Comparison of ENCODE assay signal across 33 mouse cellular contexts in genomic region chr9:76649484-76649883, GRCm38 (mm10).
"Had no signal": no experiment of that assay in that cellular context is flagged by ENCODE, and none has a peak within 500 bp of the region (broad histone marks: within the 10 kb centered on the region; RNA-seq: fewer than 3 reads in every experiment).

No protein-coding gene starts in this region.

- H3K4me2 ChIP-seq: heart, embryonic 11.5 days; heart, embryonic 12.5 days; heart, embryonic 13.5 days; heart, embryonic 15.5 days; hindbrain, embryonic 12.5 days; hindbrain, embryonic 13.5 days; hindbrain, embryonic 14.5 days; hindbrain, embryonic 15.5 days; kidney, embryonic 15.5 days had no signal

- H3K9ac ChIP-seq: heart, embryonic 12.5 days; heart, embryonic 13.5 days; heart, embryonic 15.5 days; hindbrain, embryonic 12.5 days; hindbrain, embryonic 13.5 days; hindbrain, embryonic 14.5 days; hindbrain, embryonic 15.5 days; kidney, embryonic 15.5 days had no signal

- H3K27ac ChIP-seq: heart, embryonic 10.5 days; heart, embryonic 13.5 days; heart, embryonic 15.5 days; hindbrain, embryonic 10.5 days; hindbrain, embryonic 12.5 days; hindbrain, embryonic 13.5 days; hindbrain, embryonic 14.5 days; hindbrain, embryonic 15.5 days; hindbrain, postnatal 0 days; kidney, embryonic 15.5 days; kidney, postnatal 0 days; layer of hippocampus, adult 2 months; left cerebral cortex, adult 2 months had no signal

- H3K4me3 ChIP-seq: heart, embryonic 10.5 days; heart, embryonic 12.5 days; heart, embryonic 13.5 days; heart, embryonic 15.5 days; hindbrain, embryonic 10.5 days; hindbrain, embryonic 12.5 days; hindbrain, embryonic 13.5 days; hindbrain, embryonic 15.5 days; kidney, embryonic 15.5 days; layer of hippocampus, adult 2 months; left cerebral cortex, adult 2 months had no signal

- ATAC-seq: hindbrain, embryonic 16.5 days; hindbrain, postnatal 0 days; inflammation-experienced regulatory T-cells, adult 6 months had no signal

- H3K4me1 ChIP-seq: heart, embryonic 10.5 days; heart, embryonic 12.5 days; heart, embryonic 13.5 days; heart, embryonic 15.5 days; hindbrain, embryonic 10.5 days; hindbrain, embryonic 12.5 days; hindbrain, embryonic 13.5 days; hindbrain, embryonic 15.5 days; kidney, embryonic 15.5 days had no signal

- DNase-seq: heart, postnatal 10 days; heart, postnatal 14 days; heart, postnatal 36 days; heart, postnatal 4 days; kidney, adult 11 months; kidney, adult 18-20 months; kidney, adult 2 months; kidney, adult 8-10 months; kidney, adult 9 months; kidney, postnatal 10 days; kidney, postnatal 14 days; kidney, postnatal 25 days; kidney, postnatal 36 days; kidney, postnatal 4 days; layer of hippocampus, adult 9-11 months; layer of hippocampus, postnatal 36 days had no signal

- H3K36me3 ChIP-seq: heart, embryonic 10.5 days; heart, embryonic 12.5 days; heart, embryonic 13.5 days; heart, embryonic 15.5 days; hindbrain, embryonic 10.5 days; hindbrain, embryonic 12.5 days; hindbrain, embryonic 13.5 days; hindbrain, embryonic 15.5 days; kidney, embryonic 15.5 days had no signal

- H3K9me3 ChIP-seq: heart, embryonic 10.5 days; heart, embryonic 12.5 days; heart, embryonic 13.5 days; heart, embryonic 15.5 days; hindbrain, embryonic 10.5 days; hindbrain, embryonic 12.5 days; hindbrain, embryonic 13.5 days; hindbrain, embryonic 15.5 days; kidney, embryonic 15.5 days had no signal

- H3K27me3 ChIP-seq: heart, embryonic 12.5 days; heart, embryonic 13.5 days; heart, embryonic 15.5 days; hindbrain, embryonic 12.5 days; hindbrain, embryonic 13.5 days; hindbrain, embryonic 15.5 days; kidney, embryonic 15.5 days had no signal
